Mouse (Mus musculus) embryo, embryonic 10 days (tissue): ENCODE measurements around the gene Tbc1d8.

Experiments used
- DNase-seq: peaks from one replicate; pipeline ENCODE4 v3.0.0-alpha.2; 2015; ENCODE audit warnings: low spot score

Gene Tbc1d8

GRCm38 (mm10) chr1:39362515-39362893, 116.1 kb downstream of the Tbc1d8 start:
- no peak for DNase-seq

GRCm38 (mm10) chr1:39361754-39362514, 116.6 kb downstream of the Tbc1d8 start:
- no peak for DNase-seq

- DNase-seq, result no peak
These were observed 129.1 kb downstream of the Tbc1d8 start for GRCm38 (mm10) chr1:39349427-39349826.

- no peak for DNase-seq
These were observed 129.6 kb downstream of the Tbc1d8 start for GRCm38 (mm10) chr1:39349001-39349400.

GRCm38 (mm10) chr1:39344981-39345600, 133.5 kb downstream of the Tbc1d8 start:
- DNase-seq, result peak; percentile 45

- no peak for DNase-seq
These were observed 135.3 kb downstream of the Tbc1d8 start for GRCm38 (mm10) chr1:39343242-39343641.

GRCm38 (mm10) chr1:39341807-39342206, 136.7 kb downstream of the Tbc1d8 start:
- DNase-seq, result no peak

GRCm38 (mm10) chr1:39340647-39341046, 137.9 kb downstream of the Tbc1d8 start:
- peak; percentile 72 for DNase-seq

- DNase-seq, result no peak
These were observed 138.4 kb downstream of the Tbc1d8 start for GRCm38 (mm10) chr1:39340156-39340555.

- no peak for DNase-seq
These were observed 139.1 kb downstream of the Tbc1d8 start for GRCm38 (mm10) chr1:39339455-39339854.

- DNase-seq, result no peak
These were observed 139.7 kb downstream of the Tbc1d8 start for GRCm38 (mm10) chr1:39338831-39339230.

- no peak for DNase-seq
These were observed 141.8 kb downstream of the Tbc1d8 start for GRCm38 (mm10) chr1:39336788-39337187.

GRCm38 (mm10) chr1:39335561-39336196, 142.9 kb downstream of the Tbc1d8 start:
- peak; percentile 14 for DNase-seq

- no peak for DNase-seq
These were observed 146.1 kb downstream of the Tbc1d8 start for GRCm38 (mm10) chr1:39332456-39332855.

GRCm38 (mm10) chr1:39330857-39331594, 147.5 kb downstream of the Tbc1d8 start:
- no peak for DNase-seq

GRCm38 (mm10) chr1:39327546-39327945, 151.0 kb downstream of the Tbc1d8 start:
- no peak for DNase-seq

GRCm38 (mm10) chr1:39325228-39325627, 153.3 kb downstream of the Tbc1d8 start:
- DNase-seq, result no peak

GRCm38 (mm10) chr1:39321954-39322353, 156.6 kb downstream of the Tbc1d8 start:
- DNase-seq, result no peak
